In the genomic region with DNA sequence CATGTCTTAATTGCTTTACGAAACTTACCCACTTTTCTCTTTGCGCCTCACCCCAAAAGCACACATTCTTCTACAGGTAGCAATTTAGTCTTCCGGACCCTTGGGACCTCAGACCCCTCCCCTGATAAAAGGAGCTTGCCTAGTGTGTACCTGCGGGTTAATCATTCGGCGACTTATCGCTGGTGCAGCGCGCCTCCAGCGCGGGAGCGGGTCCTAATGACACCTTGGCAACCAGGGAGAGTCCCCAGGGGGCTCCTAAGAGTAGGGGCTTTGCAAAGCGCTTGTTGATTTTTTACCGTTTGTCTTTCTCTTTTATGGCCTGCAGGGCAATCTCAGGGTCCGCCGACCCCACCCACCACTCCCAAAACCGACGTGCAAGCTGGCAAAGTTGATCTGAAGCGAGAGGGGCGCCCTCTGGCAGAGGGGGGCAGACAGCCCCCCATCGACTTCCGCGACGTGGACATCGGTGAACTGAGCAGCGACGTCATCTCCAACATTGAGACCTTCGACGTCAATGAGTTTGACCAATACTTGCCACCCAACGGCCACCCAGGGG, we compare ENCODE assay signal across 8 mouse cellular contexts. TPM values are rescaled to one million over a fixed set of nuclear protein-coding genes. Genes with fewer than 3 reads are reported as not detected.
DNase-seq lines count a peak whose midpoint lies in the region; ATAC-seq lines count a peak whose summit lies in the region.

No protein-coding gene starts in this region.

- peak overlapping the region; percentile 96 for H3K4me2 ChIP-seq in forebrain, embryonic 13.5 days
- H3K4me2 ChIP-seq in limb, embryonic 15.5 days = peak overlapping the region; percentile 87
- H3K4me2 ChIP-seq in stomach, embryonic 16.5 days (ENCODE audit: low read depth, low read length) = peak overlapping the region; percentile 85

- H3K4me1 ChIP-seq in megakaryocyte, embryonic 14.5 days = peaks cover 30% of the 10 kb centered on the region
- H3K4me1 ChIP-seq in forebrain, embryonic 13.5 days = peaks cover 58% of the 10 kb centered on the region
- peaks cover 45% of the 10 kb centered on the region for H3K4me1 ChIP-seq in limb, embryonic 15.5 days
- H3K4me1 ChIP-seq in stomach, embryonic 16.5 days (ENCODE audit: control insufficient read depth, insufficient read depth, low read length) = peaks cover 18% of the 10 kb centered on the region

- peak overlapping the region; percentile 94 for H3K9ac ChIP-seq in forebrain, embryonic 13.5 days
- peak overlapping the region; percentile 40 for H3K9ac ChIP-seq in limb, embryonic 15.5 days
- peak overlapping the region; percentile 64 for H3K9ac ChIP-seq in stomach, embryonic 16.5 days (ENCODE audit: low read length)

- H3K4me3 ChIP-seq in megakaryocyte, embryonic 14.5 days (replicated peaks) = peak overlapping the region; percentile 33
- H3K4me3 ChIP-seq in forebrain, embryonic 13.5 days = peak overlapping the region; percentile 89
- peak overlapping the region; percentile 70 for H3K4me3 ChIP-seq in limb, embryonic 15.5 days
- peak overlapping the region; percentile 80 for H3K4me3 ChIP-seq in stomach, embryonic 16.5 days (replicated peaks; ENCODE audit: low read length)

- WGBS in forebrain, embryonic 13.5 days = 3% methylated on average over 30 of the region's 30 CpGs
- 4% methylated on average over 30 of the region's 30 CpGs for WGBS in limb, embryonic 15.5 days
- WGBS in stomach, embryonic 16.5 days = 8% methylated on average over 30 of the region's 30 CpGs

- peaks cover 8% of the 10 kb centered on the region; the same call in 1 of the 2 replicates for H3K9me3 ChIP-seq in megakaryocyte, embryonic 14.5 days
- H3K9me3 ChIP-seq in forebrain, embryonic 13.5 days (replicated peaks) = no peaks in the 10 kb centered on the region
- no peaks in the 10 kb centered on the region for H3K9me3 ChIP-seq in limb, embryonic 15.5 days
- no peaks in the 10 kb centered on the region for H3K9me3 ChIP-seq in stomach, embryonic 16.5 days (replicated peaks; ENCODE audit: control insufficient read depth, low read length)

- no peaks in the 10 kb centered on the region for H3K36me3 ChIP-seq in megakaryocyte, embryonic 14.5 days (replicated peaks; ENCODE audit: low read length)
- peaks cover 17% of the 10 kb centered on the region for H3K36me3 ChIP-seq in forebrain, embryonic 13.5 days (ENCODE audit: poor library complexity, severe bottlenecking)
- 0 out of 2 replicates have a peak, but pooled peaks cover 5% of the 10 kb centered on the region for H3K36me3 ChIP-seq in limb, embryonic 15.5 days
- no peaks in the 10 kb centered on the region for H3K36me3 ChIP-seq in stomach, embryonic 16.5 days (ENCODE audit: control insufficient read depth, insufficient read depth, low read length)

- no peak for ATAC-seq in megakaryocyte, adult 5-6 weeks (ENCODE audit: poor library complexity, severe bottlenecking)
- ATAC-seq in forebrain, embryonic 13.5 days = no peak
- ATAC-seq in limb, embryonic 15.5 days (ENCODE audit: insufficient number of reproducible peaks, low FRiP score, low TSS enrichment, low read depth) = no peak
- peak; percentile 35; the same call in 1 of the 2 replicates for ATAC-seq in stomach, embryonic 16.5 days (ENCODE audit: insufficient read depth, low FRiP score)
- ATAC-seq in megakaryocyte progenitor cell, adult 5-6 weeks (replicated peaks; ENCODE audit: poor library complexity) = no peak

- peaks cover 67% of the 10 kb centered on the region for H3K27me3 ChIP-seq in megakaryocyte, embryonic 14.5 days (replicated peaks)
- H3K27me3 ChIP-seq in forebrain, embryonic 13.5 days = 0 out of 2 replicates have a peak, but pooled peaks cover 2% of the 10 kb centered on the region
- H3K27me3 ChIP-seq in limb, embryonic 15.5 days = peaks cover 8% of the 10 kb centered on the region; the same call in 1 of the 2 replicates
- H3K27me3 ChIP-seq in stomach, embryonic 16.5 days (ENCODE audit: control insufficient read depth, insufficient read depth, low read length) = peaks cover 1% of the 10 kb centered on the region; the same call in 1 of the 2 replicates

- DNase-seq in adrenal gland, postnatal 25 days = no peak
- DNase-seq in right cerebral cortex, postnatal 4 days = no peak

- peak overlapping the region; percentile 91 for H3K27ac ChIP-seq in forebrain, embryonic 13.5 days
- peak overlapping the region; percentile 97 for H3K27ac ChIP-seq in limb, embryonic 15.5 days
- peak overlapping the region; percentile 21; the same call in 1 of the 2 replicates for H3K27ac ChIP-seq in stomach, embryonic 16.5 days (ENCODE audit: low read length)

RNA-seq across cellular contexts. Expression of a gene that starts 2.4 kb away (rescaled TPM):
- polyA plus RNA-seq in megakaryocyte, embryonic 14.5 days (2012; ENCODE audit: insufficient read depth, low replicate concordance) = not detected in 2 replicates
- total RNA-seq in megakaryocyte, adult 5-6 weeks (2015) = not detected in 2 replicates
- not detected in 2 replicates for total RNA-seq in megakaryocyte, adult 5-6 weeks (2017)
- 94.1 and 97.8 TPM in 2 replicates for polyA plus RNA-seq in forebrain, embryonic 13.5 days (2015; fragmentation: Nextera tagmentation; extraction: Ambion mirVana)
- polyA plus RNA-seq in limb, embryonic 15.5 days (2015; fragmentation: Nextera tagmentation; extraction: Ambion mirVana) = 73.1 and 77.0 TPM in 2 replicates
- 31.2 and 32.4 TPM in 2 replicates for polyA plus RNA-seq in stomach, embryonic 16.5 days (2015; fragmentation: Nextera tagmentation; extraction: Ambion mirVana)
- total RNA-seq in megakaryocyte progenitor cell, adult 5-6 weeks (2015) = not detected in 2 replicates
- total RNA-seq in megakaryocyte progenitor cell, adult 5-6 weeks (2017) = not detected in 2 replicates
- 0.97 and 1.7 TPM in 2 replicates for total RNA-seq in adrenal gland, postnatal 25 days (2021)

Comparison
In these comparisons a context has a peak if more than half of its experiments do, and no peak if none do; other contexts are left out.
1. H3K4me3 ChIP-seq: peak in every context shown above with its lines; median percentile 89 in forebrain, embryonic 13.5 days; 80 in stomach, embryonic 16.5 days; 70 in limb, embryonic 15.5 days; 33 in megakaryocyte, embryonic 14.5 days.
2. H3K27ac ChIP-seq: peak in every context shown above with its lines; median percentile 97 in limb, embryonic 15.5 days; 91 in forebrain, embryonic 13.5 days; 21 in stomach, embryonic 16.5 days.
3. H3K9ac ChIP-seq: peak in every context shown above with its lines; median percentile 94 in forebrain, embryonic 13.5 days; 64 in stomach, embryonic 16.5 days; 40 in limb, embryonic 15.5 days.
4. RNA of a gene that starts 2.4 kb away (polyA plus RNA-seq): 94.1 to 97.8 TPM in forebrain, embryonic 13.5 days, 73.1 to 77.0 TPM in limb, embryonic 15.5 days and 31.2 to 32.4 TPM in stomach, embryonic 16.5 days; not detected in megakaryocyte, embryonic 14.5 days; every median in the first group is over 10 times any median in the second.
5. Peak in every context shown above with its lines, with median percentiles within 50 percentile points of each other: H3K4me2 ChIP-seq.